Mouse (Mus musculus) E14TG2a.4 (cell line): ENCODE measurements around the gene Saysd1.

Experiments used
- CTCF ChIP-seq: conservative IDR thresholded peaks from 2 replicates; pipeline ENCODE4 v1.5.1; 2014; ENCODE audit warnings: low read length
- NANOG ChIP-seq: IDR thresholded peaks from 2 replicates; pipeline ENCODE4 v1.6.1; 2014; ENCODE audit warnings: borderline replicate concordance, low read length, mixed read lengths
- POU5F1 ChIP-seq: IDR thresholded peaks from 2 replicates; pipeline ENCODE4 v1.6.1; 2014; ENCODE audit warnings: low read length, borderline replicate concordance

DNA sequence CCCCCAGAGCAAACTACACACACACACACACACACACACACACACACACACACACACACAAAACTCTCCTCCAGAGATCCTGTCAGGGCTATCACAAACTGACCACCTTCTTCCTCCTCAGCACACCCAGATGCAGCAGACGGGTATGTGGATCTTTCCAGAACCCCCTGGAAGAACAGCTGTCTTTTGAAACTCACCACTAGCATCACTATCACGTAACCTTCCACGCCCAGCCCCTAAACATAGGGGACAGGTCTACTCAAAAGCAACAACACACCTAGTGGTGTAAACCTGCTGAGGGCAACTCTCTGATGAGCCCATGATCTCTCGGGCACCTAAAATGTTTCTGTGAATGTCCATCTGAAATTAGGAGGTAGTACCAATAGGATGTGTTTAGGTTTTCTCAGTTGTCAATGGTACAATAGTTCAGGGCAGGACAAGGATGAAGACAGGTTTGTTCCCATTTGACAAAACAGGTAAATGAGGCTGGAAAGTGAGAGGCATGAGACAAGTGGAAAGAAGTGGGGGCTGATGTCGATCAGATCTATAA, 41.5 kb upstream of the Saysd1 start:
- TF ChIP-seq CTCF (no peak), NANOG (no peak), POU5F1 (no peak)
